Mouse (Mus musculus): ENCODE measurements at regions not wholly inside any gene's neighbourhood (a gene's known extent, or its start where the extent isn't known, plus 50 kb on each side); places are given as distances from the start of the nearest gene placed in this dataset.

DNA sequence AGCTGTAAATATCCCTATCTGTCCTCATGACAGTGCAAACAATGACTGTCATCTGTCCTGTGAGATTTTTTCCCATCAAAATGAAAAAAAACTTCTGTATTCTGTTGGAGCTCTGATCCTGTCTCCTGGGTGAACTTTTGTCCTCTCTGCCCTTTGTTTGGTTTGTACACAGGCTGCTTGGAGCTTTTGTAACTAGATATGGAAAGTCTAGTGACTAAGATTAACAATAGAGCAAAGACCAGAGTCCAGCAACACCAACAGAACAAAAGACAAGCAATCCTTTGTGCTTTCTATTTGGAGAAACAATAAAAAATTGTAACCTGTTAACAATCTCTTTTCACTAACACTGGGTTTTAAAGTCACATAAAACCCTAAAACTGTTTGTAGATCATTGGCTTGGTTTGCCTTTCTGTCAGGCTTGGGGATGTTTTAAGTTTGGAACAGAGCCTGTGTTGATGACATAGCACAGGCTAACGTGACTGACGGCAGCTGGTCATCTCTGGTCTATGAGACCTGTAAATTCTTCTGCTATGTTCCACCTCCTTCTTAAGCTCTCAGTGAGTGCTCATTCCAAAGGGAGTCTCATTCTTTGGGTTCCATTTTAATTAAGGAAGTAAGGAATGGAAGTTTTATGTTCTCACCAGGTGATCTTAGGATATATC, 219.8 kb downstream of the Gm9733 start:
- Histone ChIP-seq H3K9me3 (ENCODE audit: low read depth, low read length) (no peaks in the 10 kb centered on the region), H3K9ac (no peak overlapping the region), H3K4me1 (ENCODE audit: insufficient read depth) (peaks cover 9% of the 10 kb centered on the region; the same call in 1 of the 2 replicates), H3K27ac (ENCODE audit: low read depth) (no peak overlapping the region), H3K36me3 (ENCODE audit: insufficient read depth) (no peaks in the 10 kb centered on the region), H3K4me3 (ENCODE audit: low read depth, low read length) (no peak overlapping the region), H3K4me2 (no peak overlapping the region), H3K27me3 (ENCODE audit: insufficient read depth, low read length) (no peaks in the 10 kb centered on the region)
- no peak for TF ChIP-seq CTCF (IDR thresholded peaks at IDR 0.05; ENCODE audit: low read depth)
- ATAC-seq (ENCODE audit: insufficient read depth) (peak; percentile 82; the same call in 1 of the 2 replicates), DNase-seq (peak; percentile 87)
- WGBS = 25% methylated on average over 2 of the region's 2 CpGs

DNA sequence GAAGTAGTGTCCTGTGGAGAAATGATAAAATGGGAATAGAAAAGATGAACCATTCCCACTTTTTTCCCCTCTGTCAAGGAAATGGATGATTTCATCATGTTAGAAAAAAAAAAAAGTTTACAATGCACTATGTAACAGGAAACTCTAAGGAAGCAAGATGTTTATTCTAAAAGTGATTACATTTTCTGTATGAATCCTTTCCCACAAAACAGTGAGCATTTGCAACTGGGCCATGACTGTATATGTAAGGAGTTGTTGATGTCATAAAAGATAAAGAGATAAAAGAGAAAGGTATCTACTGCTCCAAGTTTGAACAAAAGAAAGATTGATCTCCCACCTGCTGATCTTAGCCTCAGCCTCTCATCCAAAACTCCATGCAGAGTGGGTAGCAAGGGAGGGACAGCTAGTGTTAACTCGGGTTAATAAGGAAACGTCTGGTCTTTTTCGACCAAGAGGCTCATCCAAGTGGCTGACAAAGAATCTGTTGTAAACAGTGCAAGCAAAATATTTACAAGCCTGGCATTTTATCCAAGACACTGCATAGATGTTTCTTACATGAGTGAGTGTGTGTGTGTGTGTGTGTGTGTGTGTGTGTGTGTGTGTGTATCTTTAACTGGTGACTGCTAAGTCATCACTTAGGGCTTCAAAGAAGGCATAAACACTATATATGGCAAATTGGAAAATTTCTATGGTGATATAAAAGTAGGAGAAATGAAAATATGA, 213.3 kb downstream of the Gm9733 start:
- H3K4me3 ChIP-seq (ENCODE audit: low read depth, low read length) = no peak overlapping the region
- H3K27me3 ChIP-seq (ENCODE audit: insufficient read depth, low read length) = no peaks in the 10 kb centered on the region
- no peaks in the 10 kb centered on the region for H3K9me3 ChIP-seq (ENCODE audit: low read depth, low read length)
- peak overlapping the region; percentile 69 for H3K27ac ChIP-seq (ENCODE audit: low read depth)
- H3K9ac ChIP-seq = no peak overlapping the region
- TF ChIP-seq CTCF (IDR thresholded peaks at IDR 0.05; ENCODE audit: low read depth) = no peak
- 16% methylated on average over 3 of the region's 3 CpGs for WGBS
- H3K4me2 ChIP-seq = no peak overlapping the region
- peak; percentile 89 for ATAC-seq (ENCODE audit: insufficient read depth)
- no peaks in the 10 kb centered on the region for H3K4me1 ChIP-seq (ENCODE audit: insufficient read depth)
- DNase-seq = peak; percentile 85
- no peaks in the 10 kb centered on the region for H3K36me3 ChIP-seq (ENCODE audit: insufficient read depth)

GRCm38 (mm10) chr3:15126736-15127135, 205.4 kb downstream of the Gm9733 start:
- no peaks in the 10 kb centered on the region for H3K27me3 ChIP-seq (ENCODE audit: insufficient read depth, low read length)
- TF ChIP-seq CTCF (IDR thresholded peaks at IDR 0.05; ENCODE audit: low read depth) = no peak
- H3K9ac ChIP-seq = no peak overlapping the region
- peak overlapping the region; percentile 67; the same call in 1 of the 2 replicates for H3K27ac ChIP-seq (ENCODE audit: low read depth)
- no peaks in the 10 kb centered on the region for H3K36me3 ChIP-seq (ENCODE audit: insufficient read depth)
- no peak overlapping the region for H3K4me3 ChIP-seq (ENCODE audit: low read depth, low read length)
- ATAC-seq (ENCODE audit: insufficient read depth) = no peak
- 44% methylated on average over 4 of the region's 4 CpGs for WGBS
- H3K9me3 ChIP-seq (ENCODE audit: low read depth, low read length) = no peaks in the 10 kb centered on the region
- H3K4me1 ChIP-seq (ENCODE audit: insufficient read depth) = peaks cover 8% of the 10 kb centered on the region; the same call in 1 of the 2 replicates
- peak; percentile 56 for DNase-seq
- no peak overlapping the region for H3K4me2 ChIP-seq

GRCm38 (mm10) chr3:15128370-15128769, 203.7 kb downstream of the Gm9733 start:
- no peak for TF ChIP-seq CTCF (IDR thresholded peaks at IDR 0.05; ENCODE audit: low read depth)
- no peak overlapping the region for H3K4me3 ChIP-seq (ENCODE audit: low read depth, low read length)
- H3K4me2 ChIP-seq = no peak overlapping the region
- DNase-seq = no peak
- no peaks in the 10 kb centered on the region for H3K27me3 ChIP-seq (ENCODE audit: insufficient read depth, low read length)
- no peaks in the 10 kb centered on the region for H3K36me3 ChIP-seq (ENCODE audit: insufficient read depth)
- ATAC-seq (ENCODE audit: insufficient read depth) = no peak
- peaks cover 8% of the 10 kb centered on the region; the same call in 1 of the 2 replicates for H3K4me1 ChIP-seq (ENCODE audit: insufficient read depth)
- H3K9ac ChIP-seq = no peak overlapping the region
- no peaks in the 10 kb centered on the region for H3K9me3 ChIP-seq (ENCODE audit: low read depth, low read length)
- H3K27ac ChIP-seq (ENCODE audit: low read depth) = peak overlapping the region; percentile 71

- Histone ChIP-seq H3K27ac (ENCODE audit: low read depth) (peak overlapping the region; percentile 71), H3K9ac (no peak overlapping the region), H3K9me3 (ENCODE audit: low read depth, low read length) (no peaks in the 10 kb centered on the region), H3K4me3 (ENCODE audit: low read depth, low read length) (no peak overlapping the region), H3K4me1 (ENCODE audit: insufficient read depth) (peaks cover 8% of the 10 kb centered on the region; the same call in 1 of the 2 replicates), H3K36me3 (ENCODE audit: insufficient read depth) (no peaks in the 10 kb centered on the region), H3K27me3 (ENCODE audit: insufficient read depth, low read length) (no peaks in the 10 kb centered on the region), H3K4me2 (no peak overlapping the region)
- 32% methylated on average over 3 of the region's 3 CpGs for WGBS
- DNase-seq = peak; percentile 81
- peak; percentile 85 for ATAC-seq (ENCODE audit: insufficient read depth)
- TF ChIP-seq CTCF (IDR thresholded peaks at IDR 0.05; ENCODE audit: low read depth) = no peak
Measured at GRCm38 (mm10) chr3:15128960-15129359, 203.1 kb downstream of the Gm9733 start.

- Histone ChIP-seq H3K27me3 (ENCODE audit: insufficient read depth, low read length) (no peaks in the 10 kb centered on the region), H3K4me2 (no peak overlapping the region), H3K9me3 (ENCODE audit: low read depth, low read length) (no peaks in the 10 kb centered on the region), H3K36me3 (ENCODE audit: insufficient read depth) (no peaks in the 10 kb centered on the region), H3K9ac (no peak overlapping the region), H3K27ac (ENCODE audit: low read depth) (peak overlapping the region; percentile 71; the same call in 1 of the 2 replicates), H3K4me3 (ENCODE audit: low read depth, low read length) (no peak overlapping the region), H3K4me1 (ENCODE audit: insufficient read depth) (peaks cover 8% of the 10 kb centered on the region; the same call in 1 of the 2 replicates)
- WGBS = 75% methylated on average over 9 of the region's 9 CpGs
- no peak for TF ChIP-seq CTCF (IDR thresholded peaks at IDR 0.05; ENCODE audit: low read depth)
- ATAC-seq (ENCODE audit: insufficient read depth) (no peak), DNase-seq (no peak)
Measured at GRCm38 (mm10) chr3:15129729-15130369, 202.3 kb downstream of the Gm9733 start.

DNA sequence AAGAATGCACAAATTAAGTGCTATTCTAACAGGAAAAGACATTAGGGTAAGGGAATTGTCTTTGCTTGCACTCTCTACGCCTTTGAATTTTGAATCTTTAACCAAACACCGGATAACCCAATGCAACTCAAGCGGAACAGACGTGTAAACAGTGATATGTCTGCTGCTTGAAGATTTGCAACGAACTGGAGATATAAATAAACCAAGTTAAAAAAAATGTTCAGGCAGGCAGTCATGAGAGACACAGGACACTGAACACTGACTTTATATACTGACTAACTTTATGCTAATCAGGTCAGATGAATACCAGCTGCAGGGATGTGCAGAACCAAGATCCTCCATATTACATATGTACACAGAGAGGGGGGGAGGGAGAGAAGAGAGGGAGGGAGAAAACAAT, 200.0 kb downstream of the Gm9733 start:
- 0 out of 2 replicates have a peak overlapping the region, but pooled peaks have one; percentile 30 for H3K27ac ChIP-seq (ENCODE audit: low read depth)

More for the DNA sequence above, 200.0 kb downstream of the Gm9733 start:
- Histone ChIP-seq H3K9me3 (ENCODE audit: low read depth, low read length) (no peaks in the 10 kb centered on the region), H3K4me2 (no peak overlapping the region), H3K4me1 (ENCODE audit: insufficient read depth) (peaks cover 5% of the 10 kb centered on the region; the same call in 1 of the 2 replicates), H3K36me3 (ENCODE audit: insufficient read depth) (no peaks in the 10 kb centered on the region), H3K4me3 (ENCODE audit: low read depth, low read length) (no peak overlapping the region), H3K27me3 (ENCODE audit: insufficient read depth, low read length) (no peaks in the 10 kb centered on the region), H3K9ac (no peak overlapping the region)
- no peak for TF ChIP-seq CTCF (IDR thresholded peaks at IDR 0.05; ENCODE audit: low read depth)
- 16% methylated on average over 5 of the region's 5 CpGs for WGBS
- ATAC-seq (ENCODE audit: insufficient read depth) (peak; percentile 95), DNase-seq (peak; percentile 87)

Measured in lung, embryonic 14.5 days (tissue).